Mouse (Mus musculus): ENCODE results near the gene Nfkbil1.
A peak's percentile ranks its signal among the peaks of the same experiment; 100 is the strongest.
"Not testable (repeated sequence)": the region's sequence is repeated elsewhere in the genome, so short reads cannot be mapped to it uniquely, and the experiment has no call there.

The Nfkbil1 gene

GRCm38 (mm10) chr17:35236996-35237395 is 1.4 kb upstream of the Nfkbil1 start:
- DNase-seq (ENCODE audit: low read depth) = no peak

- DNase-seq (ENCODE audit: low read depth) = peak; percentile 71
Observed at GRCm38 (mm10) chr17:35236390-35236746, 776 bp upstream of the Nfkbil1 start.

GRCm38 (mm10) chr17:35234903-35235302 is 689 bp downstream of the Nfkbil1 start:
- DNase-seq (ENCODE audit: low read depth) = no peak

GRCm38 (mm10) chr17:35234090-35234489 is 1.5 kb downstream of the Nfkbil1 start:
- not testable (repeated sequence) for DNase-seq (ENCODE audit: low read depth)

- DNase-seq (ENCODE audit: low read depth) = no peak
Observed at GRCm38 (mm10) chr17:35233114-35233980, 2.2 kb downstream of the Nfkbil1 start, which contains the start of gene Atp6v1g2. Atp6v1g2 (plus strand) TSS chr17:35233660.

GRCm38 (mm10) chr17:35232659-35233058 is 2.9 kb downstream of the Nfkbil1 start:
- DNase-seq (ENCODE audit: low read depth) = no peak

GRCm38 (mm10) chr17:35232043-35232442 is 3.5 kb downstream of the Nfkbil1 start:
- no peak for DNase-seq (ENCODE audit: low read depth)

GRCm38 (mm10) chr17:35231022-35231421 is 4.6 kb downstream of the Nfkbil1 start:
- no peak for DNase-seq (ENCODE audit: low read depth)

GRCm38 (mm10) chr17:35226561-35227046 is 9.0 kb downstream of the Nfkbil1 start:
- DNase-seq (ENCODE audit: low read depth) = no peak

GRCm38 (mm10) chr17:35225456-35225855 is 10.1 kb downstream of the Nfkbil1 start:
- DNase-seq (ENCODE audit: low read depth) = peak; percentile 40

GRCm38 (mm10) chr17:35224641-35225040 is 11.0 kb downstream of the Nfkbil1 start:
- DNase-seq (ENCODE audit: low read depth) = no peak

- no peak for DNase-seq (ENCODE audit: low read depth)
Observed at GRCm38 (mm10) chr17:35222299-35222698, 13.3 kb downstream of the Nfkbil1 start.

- no peak for DNase-seq (ENCODE audit: low read depth)
Observed at GRCm38 (mm10) chr17:35220156-35220952, 15.2 kb downstream of the Nfkbil1 start, which contains the start of gene Gm16181. Gm16181 (plus strand) TSS chr17:35220834.

GRCm38 (mm10) chr17:35219601-35220041 is 16.0 kb downstream of the Nfkbil1 start:
- DNase-seq (ENCODE audit: low read depth) = no peak

GRCm38 (mm10) chr17:35218516-35219193 is 16.9 kb downstream of the Nfkbil1 start:
- no peak for DNase-seq (ENCODE audit: low read depth)

GRCm38 (mm10) chr17:35213071-35213470 is 22.5 kb downstream of the Nfkbil1 start:
- no peak for DNase-seq (ENCODE audit: low read depth)

- DNase-seq (ENCODE audit: low read depth) = no peak
Observed at GRCm38 (mm10) chr17:35210593-35210992, 25.0 kb downstream of the Nfkbil1 start.

- no peak for DNase-seq (ENCODE audit: low read depth)
Observed at GRCm38 (mm10) chr17:35209785-35210535, 25.6 kb downstream of the Nfkbil1 start.

- no peak for DNase-seq (ENCODE audit: low read depth)
Observed at GRCm38 (mm10) chr17:35205380-35205769, 30.2 kb downstream of the Nfkbil1 start.

GRCm38 (mm10) chr17:35204494-35205379 is 30.9 kb downstream of the Nfkbil1 start, which contains the start of gene Lta:
Lta (minus strand) TSS chr17:35205351.
- DNase-seq (ENCODE audit: low read depth) = no peak

Data from fibroblast of lung, adult 2 months (primary cell).